In genomic region chr7:114991255-114991654, GRCm38 (mm10) we compare ENCODE assay signal across 12 mouse cellular contexts.
DNase-seq lines count a peak whose midpoint lies in the region; ATAC-seq lines count a peak whose summit lies in the region.
"Had no signal": no experiment of that assay in that cellular context is flagged by ENCODE, and none has a peak within 500 bp of the region (broad histone marks: within the 10 kb centered on the region; RNA-seq: fewer than 3 reads in every experiment).

No protein-coding gene starts in this region.

- no peak for ATAC-seq in hindbrain, embryonic 14.5 days (ENCODE audit: low FRiP score)
- no peak for ATAC-seq in hindbrain, embryonic 13.5 days (ENCODE audit: low FRiP score)
- ATAC-seq in heart, embryonic 13.5 days (ENCODE audit: extremely low read depth, insufficient number of reproducible peaks, low FRiP score, low TSS enrichment), result peak; percentile 51
- ATAC-seq: intestine, embryonic 15.5 days had no signal

- WGBS in hindbrain, embryonic 14.5 days, result 61% methylated on average over 5 of the region's 5 CpGs
- 68% methylated on average over 5 of the region's 5 CpGs for WGBS in hindbrain, embryonic 13.5 days
- WGBS in heart, embryonic 13.5 days, result 31% methylated on average over 5 of the region's 5 CpGs

- no peaks in the 10 kb centered on the region for H3K36me3 ChIP-seq in hindbrain, embryonic 14.5 days (replicated peaks; ENCODE audit: control insufficient read depth, insufficient read depth)
- no peaks in the 10 kb centered on the region for H3K36me3 ChIP-seq in hindbrain, embryonic 13.5 days
- H3K36me3 ChIP-seq in heart, embryonic 13.5 days, result no peaks in the 10 kb centered on the region
- H3K36me3 ChIP-seq: embryonic facial prominence, embryonic 12.5 days; intestine, embryonic 15.5 days; neural tube, embryonic 12.5 days had no signal

- H3K27me3 ChIP-seq in hindbrain, embryonic 14.5 days (ENCODE audit: control insufficient read depth, insufficient read depth, low read length), result no peaks in the 10 kb centered on the region
- H3K27me3 ChIP-seq in hindbrain, embryonic 13.5 days, result no peaks in the 10 kb centered on the region
- no peaks in the 10 kb centered on the region for H3K27me3 ChIP-seq in heart, embryonic 13.5 days (replicated peaks)
- H3K27me3 ChIP-seq: embryonic facial prominence, embryonic 12.5 days; intestine, embryonic 15.5 days; neural tube, embryonic 12.5 days had no signal

- no peaks in the 10 kb centered on the region for H3K9me3 ChIP-seq in hindbrain, embryonic 14.5 days (ENCODE audit: control insufficient read depth, low read length)
- H3K9me3 ChIP-seq in hindbrain, embryonic 13.5 days, result no peaks in the 10 kb centered on the region
- H3K9me3 ChIP-seq in heart, embryonic 13.5 days, result no peaks in the 10 kb centered on the region
- H3K9me3 ChIP-seq: embryonic facial prominence, embryonic 12.5 days; intestine, embryonic 15.5 days; neural tube, embryonic 12.5 days had no signal

- no peaks in the 10 kb centered on the region for H3K4me1 ChIP-seq in hindbrain, embryonic 14.5 days (replicated peaks; ENCODE audit: control insufficient read depth, insufficient read depth, low read length)
- no peaks in the 10 kb centered on the region for H3K4me1 ChIP-seq in hindbrain, embryonic 13.5 days (replicated peaks)
- peaks cover 13% of the 10 kb centered on the region for H3K4me1 ChIP-seq in heart, embryonic 13.5 days
- H3K4me1 ChIP-seq: embryonic facial prominence, embryonic 12.5 days; intestine, embryonic 15.5 days; neural tube, embryonic 12.5 days had no signal

- no peak overlapping the region for H3K4me2 ChIP-seq in hindbrain, embryonic 14.5 days (replicated peaks)
- H3K4me2 ChIP-seq in hindbrain, embryonic 13.5 days, result no peak overlapping the region
- no peak overlapping the region for H3K4me2 ChIP-seq in heart, embryonic 13.5 days
- H3K4me2 ChIP-seq: embryonic facial prominence, embryonic 12.5 days; intestine, embryonic 15.5 days; neural tube, embryonic 12.5 days had no signal

- no peak overlapping the region for H3K9ac ChIP-seq in hindbrain, embryonic 14.5 days
- no peak overlapping the region for H3K9ac ChIP-seq in hindbrain, embryonic 13.5 days
- H3K9ac ChIP-seq in heart, embryonic 13.5 days, result no peak overlapping the region
- H3K9ac ChIP-seq: embryonic facial prominence, embryonic 12.5 days; intestine, embryonic 15.5 days; neural tube, embryonic 12.5 days had no signal

- no peak overlapping the region for H3K27ac ChIP-seq in hindbrain, embryonic 14.5 days
- no peak overlapping the region for H3K27ac ChIP-seq in hindbrain, embryonic 13.5 days
- peak overlapping the region; percentile 61 for H3K27ac ChIP-seq in heart, embryonic 13.5 days (replicated peaks)
- H3K27ac ChIP-seq: embryonic facial prominence, embryonic 12.5 days; intestine, embryonic 15.5 days; layer of hippocampus, adult 2 months; neural tube, embryonic 12.5 days had no signal

- DNase-seq in hindbrain, embryonic 14.5 days (ENCODE audit: low spot score), result peak; percentile 32
- DNase-seq in retina, postnatal 1 day, result peak; percentile 52
- DNase-seq in retina, embryonic 14.5 days (ENCODE audit: low spot score), result no peak
- peak; percentile 84 for DNase-seq in testis, postnatal 14 days (ENCODE audit: low spot score)
- no peak for DNase-seq in kidney, adult 18-20 months
- DNase-seq: thymus, adult 2 months had no signal

- H3K4me3 ChIP-seq in hindbrain, embryonic 14.5 days (replicated peaks; ENCODE audit: low read length), result no peak overlapping the region
- H3K4me3 ChIP-seq in hindbrain, embryonic 13.5 days, result no peak overlapping the region
- H3K4me3 ChIP-seq in heart, embryonic 13.5 days, result no peak overlapping the region
- H3K4me3 ChIP-seq: embryonic facial prominence, embryonic 12.5 days; intestine, embryonic 15.5 days; layer of hippocampus, adult 2 months; neural tube, embryonic 12.5 days had no signal

Comparison
In these comparisons a context has a peak if more than half of its experiments do, and no peak if none do; other contexts are left out.
1. DNase-seq: peak in hindbrain, embryonic 14.5 days (single experiment), retina, postnatal 1 day (single experiment) and testis, postnatal 14 days (single experiment); none in retina, embryonic 14.5 days (single experiment) and kidney, adult 18-20 months (single experiment).